In the genomic region with DNA sequence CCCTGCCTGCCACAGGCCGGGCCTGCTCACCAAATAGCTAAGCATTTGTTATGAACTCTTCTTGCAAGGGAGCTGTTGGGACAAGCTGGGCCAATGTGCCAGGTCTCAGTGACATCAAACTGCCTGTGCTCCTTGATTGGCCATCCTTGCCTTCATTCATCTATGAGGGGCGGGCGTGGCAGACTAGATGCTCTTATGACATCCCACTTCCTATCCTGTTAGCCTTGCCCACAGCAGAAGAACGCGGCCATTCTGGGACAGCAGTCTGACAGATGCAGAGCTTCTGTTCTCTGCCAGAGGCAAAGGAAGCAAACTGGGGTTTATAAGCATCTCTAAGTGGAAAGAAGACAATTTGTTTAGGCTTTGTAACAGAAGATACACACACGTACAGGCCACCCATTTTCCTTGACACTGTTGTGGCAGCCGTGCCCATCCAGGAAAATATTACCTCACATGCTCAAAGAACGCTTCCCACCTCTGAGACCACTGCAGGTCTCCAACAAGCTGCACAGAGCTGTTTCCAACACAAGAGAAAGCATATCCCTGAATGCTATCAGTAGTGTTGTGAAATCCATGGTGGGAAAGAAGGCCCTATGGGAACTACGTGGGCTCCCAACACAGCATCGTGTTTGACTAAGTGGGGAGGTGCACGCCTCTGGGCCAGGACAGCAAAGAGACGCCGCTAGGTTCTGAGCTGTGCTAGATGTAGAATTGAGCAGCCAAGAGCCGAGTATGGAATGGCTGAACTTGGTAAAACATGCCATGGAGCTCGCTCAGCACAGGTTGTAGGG, we compare ENCODE assay signal across 13 mouse cellular contexts.
DNase-seq lines count a peak whose midpoint lies in the region; ATAC-seq lines count a peak whose summit lies in the region.
"Had no signal": no experiment of that assay in that cellular context is flagged by ENCODE, and none has a peak within 500 bp of the region (broad histone marks: within the 10 kb centered on the region; RNA-seq: fewer than 3 reads in every experiment).

No protein-coding gene starts in this region.

- DNase-seq in kidney, adult 9 months: peak; percentile 44
- DNase-seq in R1 (ENCODE audit: low read depth, low spot score): peak; percentile 8
- DNase-seq in kidney, postnatal 4 days: peak; percentile 41 to 48
- no peak for DNase-seq in midbrain, embryonic 10.5 days (ENCODE audit: low spot score)
- no peak for DNase-seq in left cerebral cortex, adult 8-10 months (ENCODE audit: low spot score in 2 of 2)
- DNase-seq: embryo, embryonic 11 days; gastrocnemius, postnatal 10 days; layer of hippocampus, postnatal 36 days had no signal

- ATAC-seq in kidney, embryonic 14.5 days (ENCODE audit: low FRiP score, low TSS enrichment): no peak
- ATAC-seq in common myeloid progenitor, adult 5-6 weeks (replicated peaks; ENCODE audit: low read depth, poor library complexity, severe bottlenecking): peak; percentile 47; the same call in 1 of the 2 replicates
- no peak for ATAC-seq in intestine, embryonic 16.5 days

- no peak overlapping the region for H3K4me2 ChIP-seq in kidney, embryonic 14.5 days (replicated peaks; ENCODE audit: low read depth, low read length)
- H3K4me2 ChIP-seq in intestine, embryonic 16.5 days (ENCODE audit: low read depth, low read length): no peak overlapping the region
- H3K4me2 ChIP-seq: hindbrain, embryonic 15.5 days; limb, embryonic 15.5 days had no signal

- no peaks in the 10 kb centered on the region for H3K27me3 ChIP-seq in kidney, embryonic 14.5 days (ENCODE audit: control insufficient read depth, insufficient read depth, low read length)
- no peaks in the 10 kb centered on the region for H3K27me3 ChIP-seq in intestine, embryonic 16.5 days (replicated peaks; ENCODE audit: control insufficient read depth, insufficient read depth, low read length)
- H3K27me3 ChIP-seq in midbrain, embryonic 10.5 days (ENCODE audit: low read depth, poor library complexity, severe bottlenecking): peaks cover 26% of the 10 kb centered on the region
- H3K27me3 ChIP-seq: hindbrain, embryonic 15.5 days; limb, embryonic 15.5 days had no signal

- H3K27ac ChIP-seq in kidney, embryonic 14.5 days (ENCODE audit: low read depth, low read length): no peak overlapping the region
- H3K27ac ChIP-seq in intestine, embryonic 16.5 days (ENCODE audit: low read length): no peak overlapping the region
- no peak overlapping the region for H3K27ac ChIP-seq in midbrain, embryonic 10.5 days (replicated peaks)
- H3K27ac ChIP-seq: hindbrain, embryonic 15.5 days; limb, embryonic 15.5 days had no signal

- no peaks in the 10 kb centered on the region for H3K36me3 ChIP-seq in kidney, embryonic 14.5 days (ENCODE audit: control insufficient read depth, insufficient read depth, low read length)
- H3K36me3 ChIP-seq in intestine, embryonic 16.5 days (ENCODE audit: control insufficient read depth, insufficient read depth, low read length): no peaks in the 10 kb centered on the region
- no peaks in the 10 kb centered on the region for H3K36me3 ChIP-seq in midbrain, embryonic 10.5 days
- H3K36me3 ChIP-seq: hindbrain, embryonic 15.5 days; limb, embryonic 15.5 days had no signal

- 94% methylated on average over 15 of the region's 15 CpGs for WGBS in kidney, embryonic 14.5 days
- WGBS in intestine, embryonic 16.5 days: 86% methylated on average over 15 of the region's 15 CpGs
- WGBS in midbrain, embryonic 10.5 days: 91% methylated on average over 15 of the region's 15 CpGs

- no peak overlapping the region for H3K4me3 ChIP-seq in kidney, embryonic 14.5 days (ENCODE audit: low read length)
- no peak overlapping the region for H3K4me3 ChIP-seq in intestine, embryonic 16.5 days (ENCODE audit: low read length)
- no peak overlapping the region for H3K4me3 ChIP-seq in midbrain, embryonic 10.5 days
- H3K4me3 ChIP-seq: hindbrain, embryonic 15.5 days; limb, embryonic 15.5 days had no signal

- no peak overlapping the region for H3K9ac ChIP-seq in kidney, embryonic 14.5 days (ENCODE audit: low read depth, low read length)
- H3K9ac ChIP-seq in intestine, embryonic 16.5 days (ENCODE audit: low read depth, low read length): no peak overlapping the region
- H3K9ac ChIP-seq: hindbrain, embryonic 15.5 days; limb, embryonic 15.5 days had no signal

- no peaks in the 10 kb centered on the region for H3K4me1 ChIP-seq in kidney, embryonic 14.5 days (ENCODE audit: control insufficient read depth, insufficient read depth, low read length)
- H3K4me1 ChIP-seq in intestine, embryonic 16.5 days (ENCODE audit: control insufficient read depth, insufficient read depth, low read length): no peaks in the 10 kb centered on the region
- peaks cover 27% of the 10 kb centered on the region for H3K4me1 ChIP-seq in midbrain, embryonic 10.5 days

- H3K9me3 ChIP-seq in kidney, embryonic 14.5 days (ENCODE audit: control insufficient read depth, low read length): no peaks in the 10 kb centered on the region
- H3K9me3 ChIP-seq in intestine, embryonic 16.5 days (ENCODE audit: control insufficient read depth, low read length): no peaks in the 10 kb centered on the region
- no peaks in the 10 kb centered on the region for H3K9me3 ChIP-seq in midbrain, embryonic 10.5 days (replicated peaks)
- H3K9me3 ChIP-seq: hindbrain, embryonic 15.5 days; limb, embryonic 15.5 days had no signal

Comparison
In these comparisons a context has a peak if more than half of its experiments do, and no peak if none do; other contexts are left out.
1. DNase-seq: peak in kidney, adult 9 months (single experiment), R1 (single experiment) and kidney, postnatal 4 days (2 of 2); none in midbrain, embryonic 10.5 days (single experiment) and left cerebral cortex, adult 8-10 months (0 of 2).